Mouse (Mus musculus) liver, adult 2 months (tissue): Measurements from ENCODE around the gene Chn2. TPM values are rescaled to one million over a fixed set of nuclear protein-coding genes. Genes with fewer than 3 reads are reported as not detected.

Source experiments
- DNase-seq: peaks from one replicate; pipeline ENCODE4 v3.0.0-alpha.2; 2011; ENCODE audit warnings: low read depth, low spot score; ENCODE audit errors: extremely low read depth
- H3K27ac ChIP-seq: fragments of 200-500 bp; replicated peaks from 2 replicates; pipeline ENCODE4 v1.5.1; 2012; ENCODE audit warnings: low read depth, mild to moderate bottlenecking, control low read depth, inconsistent platforms, low read length; ENCODE audit not compliant: insufficient read depth
- H3K27me3 ChIP-seq: fragments of 200-500 bp; 2 replicates; pipeline ENCODE4 v1.6.1; 2012; ENCODE audit warnings: mild to moderate bottlenecking, moderate library complexity, low read length, inconsistent platforms; ENCODE audit not compliant: control insufficient read depth, insufficient read depth
- H3K36me3 ChIP-seq: fragments of 200-500 bp; 2 replicates; pipeline ENCODE4 v1.6.1; 2012; ENCODE audit warnings: low read length, inconsistent platforms; ENCODE audit not compliant: control insufficient read depth, insufficient read depth
- H3K4me1 ChIP-seq: fragments of 200-500 bp; 2 replicates; pipeline ENCODE4 v1.6.1; 2011; ENCODE audit warnings: low read length; ENCODE audit not compliant: control insufficient read depth, insufficient read depth
- H3K4me3 ChIP-seq: fragments of 200-500 bp; 2 replicates; pipeline ENCODE4 v1.5.1; 2011; ENCODE audit warnings: low read depth, mild to moderate bottlenecking, control low read depth, low read length, moderate library complexity; ENCODE audit not compliant: insufficient read depth
- H3K79me2 ChIP-seq: fragments of 200-500 bp; 2 replicates; pipeline ENCODE4 v1.6.1; 2012; ENCODE audit warnings: inconsistent platforms, mild to moderate bottlenecking, low read length, moderate library complexity; ENCODE audit not compliant: control insufficient read depth, insufficient read depth
- H3K9ac ChIP-seq: fragments of 200-500 bp; 2 replicates; pipeline ENCODE4 v1.6.1; 2012; ENCODE audit warnings: low read depth, mild to moderate bottlenecking, control low read depth, inconsistent platforms, low read length
- CTCF ChIP-seq: fragments of 200-500 bp; IDR thresholded peaks from 2 replicates; pipeline ENCODE4 v1.5.1; 2011; ENCODE audit warnings: low read depth, low read length, control low read depth
- POLR2A ChIP-seq: fragments of 200-500 bp; IDR thresholded peaks from 2 replicates; pipeline ENCODE4 v1.6.1; 2011; ENCODE audit warnings: low read length, control low read depth; ENCODE audit not compliant: insufficient read depth; ENCODE audit errors: extremely low read depth
- WGBS: fragments of 180-500 bp; shearing (Covaris S2); methylation state at CpG from one replicate; pipeline ENCODE4 v1.1.7; 2018; 5-methylcytosine and 5-hydroxymethylcytosine counted together
- polyA plus RNA-seq: library from polyadenylated mRNA; depleted of rRNA; stranded (reverse); fragments of >200 nt; gene quantifications from 2 replicates; pipeline ENCODE4 v1.2.3, GENCODE M21; 2012
- total RNA-seq: library from RNA; depleted of rRNA; stranded (reverse); fragments of >200 nt; gene quantifications from 2 replicates; pipeline ENCODE4 v1.2.3, GENCODE M21; 2014

The Chn2 gene
- total and polyA plus RNA-seq, 2 experiments, result 37.3 to 46.2 TPM

- H3K27ac ChIP-seq, result peak overlapping the region; percentile 49
- WGBS, result 77% methylated on average over 2 of the region's 2 CpGs
- no peaks in the 10 kb centered on the region for H3K36me3 ChIP-seq
- H3K4me1 ChIP-seq, result peaks cover 28% of the 10 kb centered on the region
- no peak for DNase-seq
- TF ChIP-seq CTCF (no peak), POLR2A (no peak)
- peaks cover 3% of the 10 kb centered on the region; the same call in 1 of the 2 replicates for H3K79me2 ChIP-seq
- H3K27me3 ChIP-seq, result no peaks in the 10 kb centered on the region
- H3K9ac ChIP-seq, result no peak overlapping the region
- no peak overlapping the region for H3K4me3 ChIP-seq
Observed at GRCm38 (mm10) chr6:54203316-54203715, 164.0 kb downstream of the Chn2 start.

GRCm38 (mm10) chr6:54203926-54204325 lies 164.6 kb downstream of the Chn2 start:
- WGBS, result 27% methylated on average over 6 of the region's 6 CpGs
- no peak overlapping the region for H3K4me3 ChIP-seq
- H3K27me3 ChIP-seq, result no peaks in the 10 kb centered on the region
- DNase-seq, result peak; percentile 76
- no peak overlapping the region for H3K9ac ChIP-seq
- H3K4me1 ChIP-seq, result peaks cover 28% of the 10 kb centered on the region
- peak overlapping the region; percentile 50 for H3K27ac ChIP-seq
- no peaks in the 10 kb centered on the region for H3K36me3 ChIP-seq
- H3K79me2 ChIP-seq, result peaks cover 6% of the 10 kb centered on the region; the same call in 1 of the 2 replicates
- no peak for TF ChIP-seq POLR2A
- no peak for TF ChIP-seq CTCF

- H3K4me3 ChIP-seq, result no peak overlapping the region
- peak; percentile 52 for DNase-seq
- H3K9ac ChIP-seq, result no peak overlapping the region
- WGBS, result 69% methylated on average over 2 of the region's 2 CpGs
- H3K79me2 ChIP-seq, result peaks cover 6% of the 10 kb centered on the region; the same call in 1 of the 2 replicates
- no peaks in the 10 kb centered on the region for H3K36me3 ChIP-seq
- TF ChIP-seq POLR2A (no peak), CTCF (peak; percentile 36; the same call in 1 of the 2 replicates)
- H3K27me3 ChIP-seq, result no peaks in the 10 kb centered on the region
- H3K27ac ChIP-seq, result no peak overlapping the region
- H3K4me1 ChIP-seq, result peaks cover 22% of the 10 kb centered on the region
Observed at GRCm38 (mm10) chr6:54204931-54205330, 165.6 kb downstream of the Chn2 start.

DNA sequence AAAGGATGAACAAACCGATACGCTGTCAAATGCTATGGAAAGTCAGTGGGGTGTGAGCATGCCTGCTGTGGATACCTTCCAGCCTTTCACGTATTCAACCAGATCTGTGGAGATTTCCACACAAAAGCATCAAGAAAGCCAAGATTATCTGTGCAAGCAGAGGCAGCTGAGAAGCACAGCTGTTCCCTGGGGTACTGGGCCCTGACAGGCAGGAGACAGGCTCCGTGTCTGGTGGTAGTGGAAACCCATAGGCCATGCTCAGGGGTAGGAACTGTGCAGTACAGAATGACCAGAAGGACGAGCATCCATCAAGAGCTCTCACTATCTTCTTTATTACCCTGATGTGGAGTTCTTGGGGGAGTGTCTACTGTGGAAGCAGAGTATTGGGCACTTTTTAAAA lies 166.1 kb downstream of the Chn2 start:
- Histone ChIP-seq H3K4me1 (peaks cover 18% of the 10 kb centered on the region), H3K36me3 (no peaks in the 10 kb centered on the region), H3K27me3 (no peaks in the 10 kb centered on the region), H3K79me2 (peaks cover 6% of the 10 kb centered on the region; the same call in 1 of the 2 replicates), H3K27ac (no peak overlapping the region), H3K4me3 (no peak overlapping the region), H3K9ac (no peak overlapping the region)
- TF ChIP-seq CTCF, result no peak
- no peak for TF ChIP-seq POLR2A
- DNase-seq, result no peak
- 96% methylated on average over 5 of the region's 5 CpGs for WGBS

- TF ChIP-seq POLR2A (no peak), CTCF (no peak)
- H3K36me3 ChIP-seq, result no peaks in the 10 kb centered on the region
- peaks cover 18% of the 10 kb centered on the region for H3K4me1 ChIP-seq
- H3K27ac ChIP-seq, result no peak overlapping the region
- no peaks in the 10 kb centered on the region for H3K27me3 ChIP-seq
- H3K4me3 ChIP-seq, result no peak overlapping the region
- 91% methylated on average over 6 of the region's 6 CpGs for WGBS
- H3K9ac ChIP-seq, result no peak overlapping the region
- no peak for DNase-seq
- H3K79me2 ChIP-seq, result peaks cover 6% of the 10 kb centered on the region; the same call in 1 of the 2 replicates
Observed at GRCm38 (mm10) chr6:54206221-54206738, 166.9 kb downstream of the Chn2 start.

GRCm38 (mm10) chr6:54208786-54209185 lies 169.4 kb downstream of the Chn2 start:
- peaks cover 6% of the 10 kb centered on the region; the same call in 1 of the 2 replicates for H3K79me2 ChIP-seq
- no peaks in the 10 kb centered on the region for H3K36me3 ChIP-seq
- no peaks in the 10 kb centered on the region for H3K27me3 ChIP-seq
- no peak for DNase-seq
- no peak overlapping the region for H3K4me3 ChIP-seq
- whole genome bisulfite sequencing, result 91% methylated on average over 8 of the region's 8 CpGs
- H3K9ac ChIP-seq, result no peak overlapping the region
- TF ChIP-seq POLR2A (no peak), CTCF (no peak)
- no peak overlapping the region for H3K27ac ChIP-seq
- H3K4me1 ChIP-seq, result peaks cover 9% of the 10 kb centered on the region
